Mouse (Mus musculus) retina, adult 2 months (tissue): ENCODE data around the gene Smoc1.

ENCODE experiments used
- DNase-seq: peaks from one replicate; pipeline ENCODE4 v3.0.0-alpha.2; 2012; ENCODE audit warnings: low read depth, low spot score

The Smoc1 gene

DNA sequence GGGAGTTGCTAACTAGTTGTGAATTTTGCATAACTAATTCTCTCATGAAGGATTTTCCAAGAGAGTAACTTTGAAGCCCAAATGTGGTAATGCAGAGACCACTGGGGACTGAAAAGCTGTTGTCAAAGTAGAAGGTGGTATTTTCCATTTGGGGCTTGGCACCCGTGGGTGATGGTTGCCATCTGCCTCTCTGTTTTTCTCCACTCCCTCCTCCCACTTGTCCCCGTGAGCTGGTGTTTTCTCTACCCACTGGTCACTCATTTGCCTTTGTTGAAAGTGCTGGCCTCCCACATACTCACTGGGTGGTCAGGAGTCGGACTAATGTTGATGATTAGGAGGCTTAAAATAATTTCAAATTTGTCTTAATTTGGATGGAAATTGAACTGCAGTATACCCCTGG, 104.1 kb downstream of the Smoc1 start:
- DNase-seq, result no peak

- DNase-seq, result no peak
Observed at GRCm38 (mm10) chr12:81131114-81131513, 104.5 kb downstream of the Smoc1 start.

GRCm38 (mm10) chr12:81133055-81133665, 106.6 kb downstream of the Smoc1 start:
- no peak for DNase-seq

DNA sequence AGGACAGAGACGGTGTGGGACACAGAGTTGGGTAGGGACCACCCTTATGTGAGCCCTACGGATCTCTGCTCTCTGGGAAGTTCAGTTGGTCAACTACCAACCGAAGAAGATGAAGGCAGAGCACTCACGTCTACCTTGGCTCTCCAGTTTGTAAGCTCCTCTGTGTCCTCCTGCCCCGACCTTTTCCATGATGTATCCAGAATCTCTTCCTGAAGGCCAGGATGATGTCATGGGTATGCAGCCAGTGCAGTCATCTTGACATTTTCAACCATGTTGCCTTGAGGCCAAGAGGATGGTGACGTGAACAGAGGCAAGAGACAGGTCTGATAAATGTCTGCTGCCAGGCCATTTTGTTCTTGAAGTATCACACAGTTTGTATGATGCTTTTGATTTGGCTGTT, 111.6 kb downstream of the Smoc1 start:
- DNase-seq, result no peak

- DNase-seq, result no peak
Observed at GRCm38 (mm10) chr12:81139463-81139862, 112.9 kb downstream of the Smoc1 start.

GRCm38 (mm10) chr12:81140594-81141328, 114.2 kb downstream of the Smoc1 start:
- DNase-seq, result no peak

GRCm38 (mm10) chr12:81141329-81141711, 114.7 kb downstream of the Smoc1 start:
- DNase-seq, result no peak

DNA sequence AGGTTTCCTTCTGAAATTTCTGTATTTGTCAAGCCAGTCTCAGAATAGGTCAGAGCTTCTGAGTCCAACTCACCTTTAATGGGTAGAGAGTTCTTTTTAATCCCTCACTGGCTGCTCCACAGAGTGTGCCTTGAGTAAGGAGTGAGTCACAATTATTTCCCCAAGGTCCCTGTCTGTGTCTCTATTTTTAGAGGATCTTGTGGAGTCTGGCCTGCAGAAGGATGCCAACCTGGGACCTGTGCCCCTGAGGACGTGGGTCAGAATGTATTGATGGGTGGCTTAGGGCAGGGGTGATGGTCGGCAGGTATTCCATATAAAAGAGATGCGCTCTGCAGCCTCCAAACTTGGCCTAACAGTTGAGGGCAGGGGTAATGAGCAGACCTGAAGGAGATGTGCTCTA, 115.6 kb downstream of the Smoc1 start:
- no peak for DNase-seq

GRCm38 (mm10) chr12:81144201-81144600, 117.6 kb downstream of the Smoc1 start:
- DNase-seq, result no peak

- no peak for DNase-seq
Observed at GRCm38 (mm10) chr12:81146417-81147180, 120.0 kb downstream of the Smoc1 start.

GRCm38 (mm10) chr12:81147956-81148355, 121.3 kb downstream of the Smoc1 start:
- DNase-seq, result no peak

GRCm38 (mm10) chr12:81150917-81151316, 124.3 kb downstream of the Smoc1 start:
- DNase-seq, result no peak

GRCm38 (mm10) chr12:81152082-81152481, 125.5 kb downstream of the Smoc1 start:
- DNase-seq, result no peak

- no peak for DNase-seq
Observed at GRCm38 (mm10) chr12:81155675-81156074, 129.1 kb downstream of the Smoc1 start.

GRCm38 (mm10) chr12:81156841-81157240, 130.2 kb downstream of the Smoc1 start:
- no peak for DNase-seq

DNA sequence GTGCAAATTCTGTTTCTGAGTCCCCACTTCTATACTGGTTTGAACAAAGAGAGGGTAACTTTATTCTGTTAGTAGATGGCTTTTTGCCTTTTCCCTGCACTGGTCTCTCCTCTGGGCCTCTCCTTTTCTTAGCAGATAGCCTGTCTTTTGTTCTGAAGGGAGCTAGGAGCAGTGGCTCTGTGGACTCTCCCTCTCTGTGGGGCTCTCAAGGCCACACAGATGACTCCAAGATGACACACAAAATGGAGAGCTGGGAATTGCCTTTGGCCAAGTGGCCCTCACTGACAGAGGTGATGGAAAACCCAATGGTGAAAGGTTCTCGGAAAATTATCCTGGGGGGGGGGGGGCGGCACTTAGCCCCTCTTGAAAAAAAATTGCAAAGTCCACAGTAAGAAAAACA, 133.3 kb downstream of the Smoc1 start:
- DNase-seq, result no peak

GRCm38 (mm10) chr12:81160425-81160824, 133.8 kb downstream of the Smoc1 start:
- no peak for DNase-seq

- no peak for DNase-seq
Observed at GRCm38 (mm10) chr12:81160831-81161230, 134.2 kb downstream of the Smoc1 start.

- DNase-seq, result no peak
Observed at GRCm38 (mm10) chr12:81161282-81161681, 134.7 kb downstream of the Smoc1 start.

- no peak for DNase-seq
Observed at GRCm38 (mm10) chr12:81163131-81163530, 136.5 kb downstream of the Smoc1 start.

DNA sequence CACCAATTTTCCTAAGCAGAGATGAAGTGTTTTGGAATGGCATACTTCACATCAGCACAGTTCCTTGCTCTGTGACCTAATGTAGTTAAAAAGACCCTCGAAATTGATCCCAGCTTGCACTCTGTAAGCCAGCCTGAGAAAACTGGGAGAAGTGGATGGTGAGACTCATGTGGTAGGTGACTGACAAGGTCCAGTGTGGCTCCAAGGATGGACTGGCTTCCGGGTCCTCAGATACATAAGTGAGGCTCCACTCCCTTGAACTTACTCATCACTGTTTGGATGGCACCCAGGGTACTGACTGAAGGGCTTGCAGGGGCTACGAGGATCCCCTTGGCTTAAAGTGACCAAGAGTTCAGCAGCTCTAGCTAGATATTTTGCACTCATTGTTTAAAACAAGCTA, 137.0 kb downstream of the Smoc1 start:
- no peak for DNase-seq

DNA sequence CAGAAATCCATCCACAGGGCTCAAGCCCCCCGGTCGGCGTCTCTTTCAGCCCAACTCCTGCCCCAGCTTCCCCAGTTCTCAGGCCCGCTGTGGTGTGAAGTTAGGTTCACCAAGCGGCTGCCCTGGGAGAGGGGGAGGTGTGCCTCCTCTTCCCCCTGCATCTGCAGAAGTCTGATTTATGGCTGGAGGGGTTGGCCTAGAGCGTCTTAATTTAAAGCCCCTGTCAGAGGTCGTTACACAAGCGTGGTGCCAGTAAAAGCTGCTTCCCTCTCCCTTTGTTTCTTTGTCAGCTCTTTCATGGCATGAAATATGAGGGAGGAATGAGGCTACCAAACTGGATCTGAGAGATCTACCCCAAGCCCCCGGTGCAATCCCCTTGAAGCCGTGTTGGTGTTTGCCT, 139.5 kb downstream of the Smoc1 start:
- no peak for DNase-seq

DNA sequence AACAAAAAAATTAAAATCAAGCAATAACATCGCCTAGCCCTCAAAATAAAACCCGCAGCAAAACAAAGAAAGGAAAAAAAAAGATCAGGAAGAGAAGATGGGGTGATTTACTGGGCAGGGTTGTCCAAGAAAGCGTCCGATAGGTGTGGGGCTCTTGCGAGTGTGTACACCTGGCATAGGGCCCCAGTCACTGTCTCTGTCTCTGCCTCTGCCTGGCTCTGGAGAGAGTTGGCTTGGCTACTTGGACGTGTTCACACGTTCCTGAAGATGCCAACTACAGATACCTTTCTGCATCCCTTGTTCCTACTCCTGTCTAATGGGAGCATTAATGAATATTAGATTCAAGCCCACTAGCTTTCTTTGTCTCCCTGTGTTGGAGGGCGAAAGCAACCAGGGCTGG, 140.0 kb downstream of the Smoc1 start:
- no peak for DNase-seq
